Mouse (Mus musculus): Measurements from ENCODE around the gene Cracr2a.

DNA sequence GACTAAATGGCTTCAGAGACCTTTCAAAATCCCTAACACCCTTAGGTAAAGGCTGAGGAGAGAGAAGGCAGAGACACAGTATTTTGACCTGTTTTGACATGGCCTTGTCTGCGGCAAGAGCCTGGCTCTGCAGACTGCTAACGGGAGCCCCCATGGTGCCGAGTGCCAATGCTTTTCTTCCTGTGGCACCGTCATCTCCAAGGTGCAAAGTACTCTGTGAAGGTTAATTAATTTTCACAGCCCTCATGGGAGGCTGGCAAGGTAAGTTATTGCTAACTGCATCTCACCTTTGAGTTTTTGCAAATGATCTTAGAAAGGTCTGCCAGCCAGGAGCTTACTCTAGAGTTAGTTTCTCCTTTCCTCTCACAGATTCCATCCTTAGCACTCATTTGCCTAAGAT, 57.5 kb downstream of the Cracr2a start:
- TF ChIP-seq CTCF (IDR thresholded peaks at IDR 0.05; ENCODE audit: control insufficient read depth, insufficient read depth, low read length) (no peak), POLR2A (IDR thresholded peaks at IDR 0.05; ENCODE audit: borderline replicate concordance, control insufficient read depth, low read depth, low read length) (no peak)

Measured in bone marrow, adult 2 months (tissue).